Mouse (Mus musculus): ENCODE data around the gene Pmpcb.

Gene Pmpcb

DNA sequence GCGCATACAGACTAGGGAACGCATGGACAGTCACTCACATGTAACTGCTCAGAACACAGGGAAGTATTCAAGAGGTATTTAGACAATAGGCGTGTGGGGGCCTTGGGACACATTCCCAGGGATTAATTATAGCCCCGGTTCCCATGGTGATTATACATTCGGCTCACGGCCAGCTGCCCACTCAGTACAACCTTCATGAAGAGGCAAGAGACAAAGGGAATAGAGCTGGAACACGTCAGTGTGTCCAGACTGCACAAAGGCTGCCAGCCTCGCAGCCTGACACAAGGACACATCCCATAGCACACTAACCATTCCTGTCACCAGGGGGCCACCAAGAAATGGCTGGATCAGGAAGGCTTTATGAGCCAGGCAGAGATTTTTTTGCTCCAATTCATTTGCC is 4.0 kb upstream of the Pmpcb start:
- peak; percentile 92 for DNase-seq

DNA sequence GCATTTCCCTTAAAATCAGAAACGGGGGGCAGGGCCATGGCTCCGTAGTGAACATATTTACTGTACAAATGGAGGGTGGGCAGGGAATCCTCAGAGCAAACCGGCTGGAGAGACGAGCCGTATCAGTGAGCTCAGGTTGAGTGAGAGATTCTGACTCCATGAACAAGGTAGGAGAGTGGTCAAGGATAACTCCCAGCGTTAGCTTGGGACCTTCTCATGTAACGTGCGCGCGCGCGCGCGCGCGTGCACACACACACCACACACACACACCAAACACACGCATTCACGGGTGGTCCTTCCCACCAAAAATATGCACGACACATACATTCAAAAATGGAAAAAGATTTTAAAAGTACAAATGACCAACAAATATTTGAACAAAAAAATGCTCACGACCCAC is 1.8 kb upstream of the Pmpcb start:
- peak; percentile 70 for DNase-seq

DNA sequence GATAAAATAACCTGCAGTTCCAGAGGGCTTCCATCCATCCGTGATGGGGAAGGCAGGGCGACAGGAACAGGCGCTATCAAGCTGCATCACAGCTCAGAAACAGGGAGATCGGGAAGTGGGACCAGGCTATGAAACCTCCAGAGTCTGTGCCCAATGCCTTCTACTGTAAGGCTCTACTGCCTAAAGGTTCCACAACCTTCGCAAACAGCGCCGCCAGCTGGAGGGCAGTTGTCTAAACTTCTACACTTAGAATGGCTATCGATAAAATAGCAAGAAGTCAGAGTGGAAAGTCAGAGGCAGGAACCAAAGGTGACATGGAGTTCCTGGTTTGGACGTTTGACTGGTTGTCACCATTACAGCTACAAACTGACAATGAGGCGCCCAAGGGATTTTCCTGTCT is 1.4 kb upstream of the Pmpcb start:
- peak; percentile 93 for DNase-seq

DNA sequence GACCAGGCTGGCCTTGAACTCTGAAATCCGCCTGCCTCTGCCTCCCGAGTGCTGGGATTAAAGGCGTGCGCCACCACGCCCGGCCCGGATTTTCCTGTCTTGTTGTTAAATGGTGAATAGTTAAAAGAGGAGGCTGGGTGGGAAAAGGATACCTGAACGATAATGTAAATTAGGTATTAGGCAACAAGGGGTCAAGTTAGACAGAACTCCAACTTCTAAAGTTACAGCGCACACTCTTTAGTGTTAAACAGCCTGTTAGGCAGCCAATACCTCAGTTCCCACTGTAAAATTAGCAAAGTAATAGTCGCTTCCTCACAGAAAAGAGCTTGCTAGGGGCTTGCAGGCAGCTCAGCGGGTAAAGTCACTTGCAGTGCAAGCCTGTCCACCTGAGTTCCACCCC is 895 bp upstream of the Pmpcb start:
- peak; percentile 61 for DNase-seq

DNA sequence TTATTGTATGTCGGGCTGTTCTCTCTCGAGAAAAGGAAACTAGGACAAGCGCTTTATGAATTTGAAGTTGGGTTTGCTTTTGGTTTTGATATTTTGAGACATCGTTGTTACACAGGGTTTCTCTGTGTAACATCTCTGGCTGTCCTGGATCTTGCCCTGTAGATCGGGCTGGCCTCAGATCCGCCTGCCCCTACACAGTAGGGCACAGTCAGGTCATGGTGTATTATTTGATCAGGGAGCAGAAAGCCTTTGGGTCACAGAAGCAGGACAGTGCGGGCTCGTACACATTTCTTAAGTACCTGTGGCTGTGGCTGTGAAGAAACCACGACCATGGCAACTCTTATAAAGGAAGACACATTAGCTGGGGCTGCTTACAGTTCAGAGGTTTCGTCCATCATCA is 679 bp downstream of the Pmpcb start:
- DNase-seq, result peak; percentile 80

DNA sequence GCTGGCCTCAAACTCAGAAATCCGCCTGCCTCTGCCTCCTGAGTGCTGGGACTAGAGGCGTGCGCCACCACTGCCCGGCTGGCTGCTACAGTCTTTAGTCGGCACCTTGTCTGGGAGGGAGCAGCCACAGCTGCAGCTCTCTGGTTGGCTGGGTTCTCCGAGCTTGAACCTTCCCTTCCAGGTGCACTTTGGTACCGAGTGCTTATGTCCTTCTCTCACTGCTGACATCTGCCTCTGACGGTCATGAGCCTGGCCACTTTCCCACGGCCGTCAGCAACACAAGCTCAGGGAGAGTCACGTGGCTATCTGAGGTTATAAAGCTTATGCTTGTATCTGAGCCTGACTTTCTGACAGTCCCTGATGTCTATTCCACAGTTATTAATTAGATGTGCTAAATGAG is 2.2 kb downstream of the Pmpcb start:
- peak; percentile 88 for DNase-seq

DNA sequence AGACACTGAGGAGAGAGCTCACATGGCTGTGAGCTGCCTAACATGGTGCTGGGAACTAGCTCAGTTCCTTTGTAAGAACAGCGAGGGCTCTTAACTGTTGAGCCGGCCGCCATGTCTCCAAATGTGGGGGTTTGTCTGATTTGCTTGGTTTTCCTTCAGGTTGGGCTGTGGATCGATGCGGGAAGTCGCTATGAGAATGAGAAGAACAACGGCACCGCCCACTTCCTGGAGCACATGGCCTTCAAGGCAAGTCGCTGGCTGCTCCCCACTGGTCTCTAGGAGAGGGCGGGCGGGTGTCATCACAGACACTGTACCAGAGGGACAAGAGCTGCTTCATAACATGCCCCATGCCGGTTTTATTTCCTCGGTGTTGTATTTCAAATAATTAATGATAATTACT is 2.9 kb downstream of the Pmpcb start:
- peak; percentile 86 for DNase-seq

DNA sequence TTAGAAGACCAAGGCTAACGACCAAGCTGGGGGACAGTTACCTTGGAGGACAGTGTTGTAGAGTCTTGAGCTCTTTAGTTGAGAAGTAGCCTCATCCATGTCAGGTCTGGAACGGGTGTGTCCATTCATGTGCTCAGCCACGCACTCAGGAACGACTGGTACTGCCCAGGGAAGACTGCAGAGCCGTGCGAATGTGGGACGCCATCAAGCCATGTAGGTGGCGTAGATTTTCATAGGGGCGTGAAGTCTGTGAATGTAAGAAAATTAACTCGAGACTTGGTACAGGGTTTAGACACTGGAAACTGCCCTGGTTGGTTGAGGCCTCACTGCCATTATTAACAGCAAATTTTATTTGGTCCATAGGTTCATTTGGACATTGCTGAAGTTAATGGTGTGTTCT is 6.7 kb downstream of the Pmpcb start:
- peak; percentile 82 for DNase-seq

DNA sequence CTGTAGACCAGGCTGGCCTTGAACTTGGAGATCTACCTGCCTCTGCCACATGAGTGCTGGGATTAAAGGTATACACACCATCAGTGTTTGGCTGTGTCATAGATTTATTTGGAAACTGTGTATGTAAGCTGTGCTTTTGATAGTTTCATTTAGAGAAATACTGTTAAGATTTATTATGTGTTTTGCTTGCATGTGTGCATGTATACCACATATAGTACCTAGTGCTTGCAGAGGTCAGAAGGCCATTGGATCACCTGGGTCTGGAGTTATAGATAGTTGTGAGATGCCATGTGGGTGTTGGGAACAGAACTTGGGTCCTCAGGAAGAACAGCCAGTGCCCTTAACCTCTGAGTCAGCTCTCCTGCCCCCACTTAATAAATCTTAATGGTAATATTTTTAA is 7.7 kb downstream of the Pmpcb start:
- DNase-seq, result peak; percentile 51

DNA sequence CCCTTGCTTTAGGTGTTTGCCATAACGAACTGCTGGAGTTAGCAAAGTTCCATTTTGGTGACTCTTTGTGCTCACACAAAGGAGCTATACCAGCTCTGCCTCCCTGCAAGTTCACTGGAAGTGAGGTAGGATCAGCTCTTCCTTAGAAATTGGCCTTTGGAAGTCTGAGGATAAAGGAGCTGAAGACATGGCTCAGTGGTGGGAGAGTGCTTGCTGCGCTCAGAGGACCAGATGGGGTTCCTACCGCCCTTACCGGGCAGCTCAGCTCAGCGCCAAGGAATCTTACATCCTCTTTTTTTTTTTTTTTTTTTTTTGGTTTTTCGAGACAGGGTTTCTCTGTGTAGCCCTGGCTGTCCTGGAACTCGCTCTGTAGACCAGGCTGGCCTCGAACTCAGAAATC is 9.0 kb downstream of the Pmpcb start:
- peak; percentile 31 for DNase-seq

DNA sequence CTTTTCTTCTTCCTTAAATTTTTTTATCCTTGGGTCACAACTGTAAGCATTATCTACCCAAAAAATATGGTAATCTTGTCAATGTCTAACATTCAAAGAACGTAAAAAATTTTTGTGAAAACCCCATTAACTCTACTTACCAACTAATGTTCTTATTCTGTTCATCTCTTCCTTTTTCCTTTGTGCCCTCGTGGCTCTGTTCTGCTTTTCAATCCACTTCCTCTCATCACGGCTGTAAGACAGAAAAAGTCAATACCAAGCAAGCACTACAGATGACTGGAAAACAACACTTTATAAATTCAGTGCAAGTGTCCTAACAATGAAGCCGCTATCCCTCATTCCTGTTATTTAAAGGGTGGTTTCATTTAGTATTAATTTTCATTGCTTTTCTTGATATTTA is 31.6 kb downstream of the Pmpcb start:
- peak; percentile 35 for DNase-seq

DNA sequence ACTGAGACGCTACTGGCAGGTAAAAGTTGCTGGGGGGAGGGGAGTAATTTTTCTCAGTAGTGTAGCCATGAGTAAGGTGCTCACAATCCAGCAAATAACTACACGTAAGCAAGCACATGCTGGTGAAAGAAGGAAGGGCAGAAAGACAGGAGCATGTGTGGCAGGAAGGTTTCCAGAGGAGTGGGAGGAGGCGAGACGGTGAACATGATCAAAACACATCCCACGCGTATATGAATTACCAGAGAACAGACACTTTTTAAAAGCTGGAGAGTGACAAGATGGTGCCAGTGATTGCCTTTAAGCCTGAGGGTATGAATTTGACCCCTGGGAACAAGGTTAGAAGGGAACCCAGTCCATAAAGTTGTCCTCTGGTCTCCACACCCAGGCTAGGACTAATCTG is 32.9 kb downstream of the Pmpcb start:
- DNase-seq, result peak; percentile 58

DNA sequence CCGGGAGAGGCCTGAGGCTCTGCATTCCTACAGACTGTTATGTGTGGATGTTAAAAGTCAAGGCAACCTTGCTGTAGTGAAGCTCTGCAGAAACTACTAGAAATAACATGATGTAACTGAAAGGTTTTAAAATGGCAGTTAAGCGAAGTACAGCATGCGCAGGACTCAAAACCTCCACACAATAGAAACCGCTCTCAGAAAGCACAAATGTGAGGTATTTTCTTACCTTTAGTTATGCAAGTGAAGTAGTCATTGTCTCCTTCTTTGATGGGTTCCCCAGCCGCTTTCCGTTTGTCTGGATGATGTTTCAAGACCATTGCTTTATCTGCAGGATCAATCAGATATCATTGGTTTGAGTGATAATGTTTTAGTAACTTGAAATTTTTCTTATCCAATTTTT is 39.5 kb downstream of the Pmpcb start:
- no peak for DNase-seq

DNA sequence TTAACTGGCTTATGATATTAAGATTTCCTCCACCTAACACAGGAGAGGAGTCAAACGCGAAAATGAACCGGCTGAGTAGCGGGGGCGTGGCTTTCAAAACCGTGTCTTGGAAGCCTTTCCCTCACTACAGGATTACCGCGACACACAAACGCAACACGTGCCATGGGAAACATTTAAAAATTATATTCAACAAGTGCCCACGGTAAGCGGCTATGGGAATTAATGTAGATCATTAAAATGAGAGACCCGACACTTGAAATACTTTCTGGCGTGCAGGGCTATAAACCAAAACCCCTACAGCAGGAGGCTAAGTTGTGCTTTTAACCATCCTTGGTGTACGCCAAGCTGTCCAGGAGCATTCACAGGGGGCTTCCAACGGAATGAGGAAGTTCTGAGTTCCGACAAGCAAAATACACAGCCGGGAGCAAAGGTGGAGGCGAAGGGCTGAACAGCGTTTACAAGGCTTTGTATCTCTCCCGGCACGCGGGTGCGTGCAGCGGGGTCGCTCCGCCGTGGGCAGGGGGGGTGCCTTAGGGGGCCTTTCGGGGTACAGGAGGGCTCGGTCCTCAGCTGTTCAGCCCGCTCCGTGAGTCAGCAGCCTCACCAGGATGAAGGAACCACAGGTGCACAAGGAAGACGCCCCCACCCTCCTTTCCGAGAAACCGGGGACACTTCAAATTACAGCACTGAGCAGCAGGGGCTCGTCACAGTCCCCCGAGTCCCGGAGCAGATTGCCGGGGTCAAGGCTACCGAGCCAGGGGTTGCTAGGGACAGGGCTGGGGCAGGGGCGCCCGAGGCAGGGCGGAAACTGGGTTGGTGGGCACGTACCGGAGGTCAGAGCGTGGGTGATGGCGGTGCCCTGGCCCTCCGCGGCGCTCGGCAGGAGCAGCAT is 47.5 kb downstream of the Pmpcb start:
- no peak for DNase-seq

DNA sequence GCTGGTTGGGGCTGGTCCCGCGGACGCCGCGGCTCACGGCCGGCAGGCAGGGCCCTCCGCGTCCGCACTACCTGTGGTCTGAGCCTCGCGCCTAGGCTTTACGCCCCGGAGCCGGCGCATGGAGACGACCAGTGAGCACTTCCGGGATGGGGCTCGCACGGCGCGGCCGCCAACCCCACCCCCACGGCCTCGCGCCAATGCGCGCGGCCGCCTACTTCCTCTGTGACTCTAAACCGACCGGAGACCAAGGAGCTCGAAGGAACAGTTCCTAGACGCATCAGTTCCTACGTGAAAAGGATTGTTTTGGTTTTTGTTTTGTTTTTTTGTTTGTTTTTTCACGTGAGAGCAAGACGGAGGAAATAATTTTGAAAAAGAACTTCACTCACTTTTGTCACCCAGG is 48.1 kb downstream of the Pmpcb start, which contains the start of the genes Dnajc2 and Psmc2:
Dnajc2 (minus strand) TSS at position 199 of the 400 bp plus-strand sequence.
Psmc2 (plus strand) TSS at position 231 of the 400 bp plus-strand sequence.
- DNase-seq, result peak; percentile 99

DNA sequence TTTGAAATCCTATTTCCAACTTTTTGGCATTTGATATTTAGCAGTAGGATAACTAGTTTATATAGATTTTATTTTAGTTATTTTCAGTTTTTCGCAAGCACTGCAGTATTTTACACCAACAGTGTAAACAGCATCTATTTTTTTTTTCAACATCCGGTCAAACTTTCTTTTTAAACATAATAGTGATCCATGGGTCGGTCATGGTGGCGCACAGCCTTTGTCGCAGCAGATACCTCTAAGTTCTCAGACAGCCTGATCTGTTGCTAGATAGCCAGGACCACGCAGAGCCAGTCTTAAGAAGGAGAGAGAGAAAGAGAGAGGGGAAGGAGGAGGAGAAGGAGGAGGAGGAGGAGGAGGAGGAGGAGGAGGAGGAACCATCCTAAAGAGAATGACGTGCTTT is 48.8 kb downstream of the Pmpcb start:
- DNase-seq, result peak; percentile 84

DNA sequence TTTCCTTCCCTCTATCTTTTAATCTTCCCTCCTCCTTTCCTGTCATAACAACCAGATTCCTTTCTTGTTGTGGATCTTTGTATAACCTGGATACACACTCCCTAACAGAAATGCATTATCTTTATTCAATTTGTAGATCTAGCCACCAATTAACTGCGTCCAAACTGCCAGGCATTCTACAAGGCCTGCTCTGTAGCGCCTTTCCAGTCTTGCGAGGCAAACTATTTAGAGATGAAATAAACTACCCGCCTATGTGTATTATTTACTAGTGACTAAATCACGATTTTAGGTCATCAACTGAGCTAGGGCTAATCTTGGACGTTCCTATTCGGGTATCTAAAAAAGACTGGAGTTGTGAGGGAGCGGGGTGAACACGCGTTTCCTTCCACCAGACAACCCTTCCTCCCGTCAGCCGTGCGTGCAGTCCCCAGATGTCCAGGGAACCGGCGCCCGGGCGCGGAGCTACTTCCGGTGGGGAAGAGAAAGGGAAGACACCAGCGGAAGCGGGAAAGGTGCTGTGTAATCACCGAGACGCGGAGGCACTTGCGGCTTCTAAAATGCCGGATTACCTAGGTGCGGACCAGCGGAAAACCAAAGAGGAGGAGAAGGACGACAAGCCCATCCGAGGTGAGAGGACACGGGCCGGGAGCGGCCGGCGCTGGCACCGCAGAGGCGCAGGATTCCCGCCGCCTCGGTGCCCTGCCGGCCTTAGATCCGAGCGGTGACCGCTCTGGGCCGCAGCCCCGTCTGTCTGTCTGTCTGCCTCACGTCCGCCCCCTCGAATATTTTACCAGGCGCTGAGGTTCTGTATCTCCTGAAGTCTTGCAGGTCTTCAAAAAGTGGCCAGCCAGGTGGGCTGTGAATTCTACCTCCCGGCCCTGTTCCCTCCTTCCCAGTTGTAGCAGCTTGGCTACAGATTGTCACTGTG is 49.6 kb downstream of the Pmpcb start:
- peak; percentile 98 for DNase-seq

DNA sequence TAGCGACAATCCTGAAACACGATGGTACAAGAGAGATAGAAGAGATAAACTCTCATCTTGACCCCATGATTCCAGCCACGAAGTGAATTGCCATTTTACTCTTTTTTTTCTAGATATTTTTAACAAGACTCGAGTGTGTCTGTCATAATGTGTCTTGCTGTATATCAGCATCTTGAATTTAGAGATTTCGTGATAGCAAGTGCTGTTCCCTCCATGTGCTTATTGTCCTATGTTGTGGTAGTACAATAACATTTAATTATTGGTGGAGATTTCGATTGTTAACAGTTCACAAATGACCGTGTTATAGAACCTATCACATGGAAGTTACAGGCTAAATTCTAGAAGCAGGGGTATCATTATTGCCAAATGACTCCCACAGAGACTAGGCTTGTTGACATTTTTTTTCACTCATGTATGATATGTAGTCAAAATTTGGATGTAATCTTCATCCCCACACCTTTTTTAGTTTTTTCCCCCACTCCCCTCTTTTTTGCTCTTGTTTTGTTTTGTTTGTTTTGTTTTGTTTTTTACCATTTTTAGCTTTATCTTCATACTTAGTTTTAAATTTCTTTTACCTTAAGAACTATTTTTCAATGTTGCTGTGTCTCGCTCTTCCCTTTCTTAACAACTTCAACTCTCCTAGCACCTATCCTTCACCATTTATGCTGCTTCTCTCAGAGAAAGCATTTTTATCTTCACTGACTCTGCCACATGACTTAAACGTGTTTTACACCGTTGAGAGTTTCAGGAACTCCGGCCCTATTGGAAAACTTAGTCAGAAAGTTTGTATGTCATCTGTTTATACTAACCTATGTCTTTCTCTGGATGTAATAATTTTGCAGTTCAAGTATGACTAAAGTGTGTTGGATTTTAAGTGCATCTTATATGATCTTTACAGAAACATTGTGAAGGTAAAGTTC is 50.5 kb downstream of the Pmpcb start:
- peak; percentile 2 for DNase-seq

DNA sequence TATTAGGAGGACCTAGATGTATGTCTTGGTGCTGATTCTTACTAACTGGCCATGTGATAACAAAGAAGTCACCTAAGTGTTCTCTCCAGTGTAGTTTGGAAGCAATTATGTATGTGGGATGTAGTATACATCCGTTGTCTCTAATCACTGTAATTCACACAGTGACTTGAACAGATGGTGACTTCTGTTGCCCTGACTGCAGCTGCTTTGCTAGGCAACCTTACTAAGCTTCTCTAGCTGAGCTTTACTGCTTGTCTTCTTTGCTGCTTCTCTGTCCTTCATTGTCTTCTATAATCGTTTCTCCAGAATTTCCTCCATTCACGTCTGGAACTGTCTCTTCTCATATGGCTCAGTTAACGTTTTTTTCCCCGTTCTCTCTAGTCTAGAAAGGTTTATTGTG is 52.1 kb downstream of the Pmpcb start:
- peak; percentile 4 for DNase-seq

DNA sequence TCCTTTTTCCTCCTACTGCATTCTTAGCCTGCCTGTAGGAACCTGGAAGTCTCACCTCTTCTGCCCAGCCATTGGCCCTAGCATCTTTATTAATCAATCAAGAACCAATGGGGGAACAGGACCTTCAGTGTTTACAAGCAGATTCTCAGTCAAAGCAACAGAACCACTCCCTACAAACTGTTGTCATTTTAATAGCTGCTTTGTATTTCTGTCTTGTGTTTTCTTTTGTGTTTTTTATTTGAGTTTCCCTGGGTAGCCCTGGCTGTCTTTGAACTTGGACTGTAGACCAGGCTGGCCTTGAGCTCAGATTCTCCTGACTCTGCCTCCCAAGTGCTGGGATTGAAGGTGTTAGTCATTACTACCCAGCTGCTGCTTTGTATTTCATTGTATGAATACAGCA is 55.2 kb downstream of the Pmpcb start:
- peak; percentile 64 for DNase-seq

DNA sequence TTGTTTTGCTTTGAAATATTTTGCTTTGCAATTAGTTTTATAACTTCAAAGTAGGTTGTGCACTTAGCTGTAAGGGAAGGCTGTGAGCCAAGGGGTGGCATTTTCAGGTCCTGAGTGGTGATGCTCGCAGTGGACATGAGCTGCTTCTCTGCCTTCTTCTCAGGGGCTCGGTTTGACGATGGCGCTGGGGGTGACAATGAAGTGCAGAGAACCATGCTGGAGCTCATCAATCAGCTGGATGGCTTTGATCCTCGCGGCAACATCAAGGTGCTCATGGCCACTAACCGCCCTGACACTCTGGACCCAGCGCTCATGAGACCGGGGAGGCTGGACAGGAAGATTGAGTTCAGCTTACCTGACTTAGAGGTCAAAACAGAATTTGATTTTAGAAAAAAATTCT is 66.0 kb downstream of the Pmpcb start:
- DNase-seq, result peak; percentile 85

DNA sequence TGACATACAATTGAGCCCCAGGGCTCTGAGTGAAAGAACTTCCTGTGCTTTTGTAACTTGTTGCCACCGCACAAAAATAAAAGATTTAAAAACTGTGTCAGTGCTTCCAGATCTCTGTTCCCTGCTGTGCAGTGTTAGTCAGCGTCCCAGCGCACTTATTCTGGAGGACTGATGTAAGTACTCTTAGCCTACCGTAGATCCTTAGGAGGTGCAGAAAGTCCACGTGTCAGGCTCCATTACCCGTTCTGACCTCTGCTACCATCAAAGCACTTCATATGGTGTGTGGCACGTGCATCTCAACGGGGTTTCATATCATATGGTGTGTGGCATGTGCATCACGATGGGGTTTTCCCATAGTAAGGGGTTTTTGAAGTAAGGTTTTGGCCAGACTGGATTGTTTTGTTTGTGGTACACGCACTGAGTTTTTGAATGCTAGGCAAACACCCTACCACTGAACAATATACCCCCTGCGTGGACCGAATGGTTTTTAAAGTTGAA is 66.8 kb downstream of the Pmpcb start:
- DNase-seq, result peak; percentile 37

Data from heart, adult 11 months (tissue).